Mouse (Mus musculus) forebrain, embryonic 16.5 days (tissue): ENCODE results near the gene Elmo1. TPM values are rescaled to one million over a fixed set of nuclear protein-coding genes. Genes with fewer than 3 reads are reported as not detected.

Experiments
- ATAC-seq: fragments of 200-750 bp; cut with Nextera tagmentation; 2 replicates; pipeline ENCODE4 v1.8.0; 2017; ENCODE audit warnings: mild to moderate bottlenecking, moderate library complexity
- H3K27ac ChIP-seq: fragments of 300-500 bp; sonication (generic); 2 replicates; pipeline ENCODE4 v1.5.1; 2014; ENCODE audit warnings: low read length, control low read depth
- H3K27me3 ChIP-seq: fragments of 300-500 bp; sonication (generic); replicated peaks from 2 replicates; pipeline ENCODE4 v1.6.1; 2014; ENCODE audit warnings: low read length; ENCODE audit not compliant: control insufficient read depth, insufficient read depth
- H3K36me3 ChIP-seq: fragments of 300-500 bp; sonication (generic); 2 replicates; pipeline ENCODE4 v1.6.1; 2014; ENCODE audit not compliant: control insufficient read depth, insufficient read depth
- H3K4me1 ChIP-seq: fragments of 300-500 bp; sonication (generic); replicated peaks from 2 replicates; pipeline ENCODE4 v1.6.1; 2014; ENCODE audit warnings: low read length; ENCODE audit not compliant: control insufficient read depth, insufficient read depth
- H3K4me2 ChIP-seq: fragments of 300-500 bp; sonication (generic); 2 replicates; pipeline ENCODE4 v1.6.1; 2014; ENCODE audit warnings: mild to moderate bottlenecking, low read length, control low read depth
- H3K4me3 ChIP-seq: fragments of 300-500 bp; sonication (generic); replicated peaks from 2 replicates; pipeline ENCODE4 v1.5.1; 2014; ENCODE audit warnings: mild to moderate bottlenecking, low read length, control low read depth
- H3K9ac ChIP-seq: fragments of 300-500 bp; sonication (generic); replicated peaks from 2 replicates; pipeline ENCODE4 v1.6.1; 2014; ENCODE audit warnings: low read depth, low read length, control low read depth
- H3K9me3 ChIP-seq: fragments of 300-500 bp; sonication (generic); 2 replicates; pipeline ENCODE4 v1.6.1; 2016; ENCODE audit warnings: low read length; ENCODE audit not compliant: control insufficient read depth
- WGBS: fragments of 180-500 bp; shearing (Covaris S2); extraction: QIAGEN DNeasy Blood & Tissue Kit; methylation state at CpG from one replicate; pipeline ENCODE4 v1.1.7; 2014; 5-methylcytosine and 5-hydroxymethylcytosine counted together
- polyA plus RNA-seq: library from polyadenylated mRNA; unstranded; fragments of >200 nt; fragmentation: Nextera tagmentation; extraction: Ambion mirVana; gene quantifications from 2 replicates; pipeline ENCODE4 v1.2.1, GENCODE M21; 2015

The Elmo1 gene
- polyA plus RNA-seq, 1 experiment from 2014 or later = 42.4 TPM

DNA sequence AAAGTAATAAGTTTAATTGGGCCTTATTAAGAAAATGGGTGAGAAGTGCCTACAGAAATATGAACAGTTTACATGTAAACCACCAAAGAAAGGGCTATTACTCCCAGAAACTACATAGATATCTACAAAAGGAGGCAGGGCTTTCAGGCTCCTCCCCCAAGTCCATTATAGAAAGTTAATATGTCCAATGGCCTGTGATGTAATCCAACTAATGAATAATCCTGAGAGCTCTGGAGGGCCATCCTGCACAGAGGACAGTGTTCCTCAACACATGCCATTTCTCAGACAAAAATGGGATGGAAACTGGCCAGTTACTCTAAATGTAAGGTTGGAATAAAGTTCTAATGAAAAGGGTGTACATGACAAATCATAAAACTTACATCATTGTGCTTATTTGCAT is 373.8 kb downstream of the Elmo1 start:
- no peaks in the 10 kb centered on the region for H3K4me1 ChIP-seq

GRCm38 (mm10) chr13:20467381-20467780 is 377.0 kb downstream of the Elmo1 start:
- WGBS = 73% methylated on average over 1 of the region's 1 CpGs
- Histone ChIP-seq H3K27me3 (no peaks in the 10 kb centered on the region), H3K36me3 (no peaks in the 10 kb centered on the region), H3K4me1 (peaks cover 7% of the 10 kb centered on the region), H3K4me3 (no peak overlapping the region), H3K9me3 (no peaks in the 10 kb centered on the region), H3K27ac (no peak overlapping the region), H3K9ac (no peak overlapping the region), H3K4me2 (no peak overlapping the region)
- ATAC-seq = no peak

More for the DNA sequence above, 373.8 kb downstream of the Elmo1 start:
- Histone ChIP-seq H3K27me3 (no peaks in the 10 kb centered on the region), H3K27ac (no peak overlapping the region), H3K4me3 (no peak overlapping the region), H3K4me2 (no peak overlapping the region), H3K9ac (no peak overlapping the region), H3K9me3 (no peaks in the 10 kb centered on the region), H3K36me3 (no peaks in the 10 kb centered on the region)
- no peak for ATAC-seq

DNA sequence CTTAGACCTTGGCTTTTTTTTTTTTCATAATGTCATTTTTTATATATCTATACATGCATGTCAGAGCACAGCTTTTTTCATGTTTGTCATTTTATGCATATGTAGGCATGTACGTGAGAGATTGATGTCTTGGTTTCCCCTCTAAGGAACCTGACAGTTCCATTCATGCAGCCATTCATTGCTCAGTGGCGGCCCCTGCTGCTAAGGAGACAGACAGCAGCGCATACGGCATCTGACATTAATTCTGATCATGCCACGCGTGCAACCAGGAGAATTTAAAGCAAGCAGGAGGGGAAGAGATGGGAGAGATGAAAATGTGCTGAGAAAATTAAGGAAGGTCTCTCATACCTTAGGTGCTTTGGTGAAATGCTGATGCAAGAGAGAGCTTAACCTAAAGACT is 381.3 kb downstream of the Elmo1 start:
- Histone ChIP-seq H3K9ac (peak overlapping the region; percentile 20), H3K4me3 (peak overlapping the region; percentile 57), H3K9me3 (no peaks in the 10 kb centered on the region), H3K27me3 (no peaks in the 10 kb centered on the region), H3K4me2 (peak overlapping the region; percentile 79), H3K27ac (peak overlapping the region; percentile 91), H3K36me3 (no peaks in the 10 kb centered on the region), H3K4me1 (peaks cover 25% of the 10 kb centered on the region)
- WGBS = under 1% methylated on average over 6 of the region's 6 CpGs
- ATAC-seq = peak; percentile 48

GRCm38 (mm10) chr13:20472301-20472831 is 382.0 kb downstream of the Elmo1 start:
- peak; percentile 81 for ATAC-seq
- peak overlapping the region; percentile 57 for H3K4me3 ChIP-seq
- peaks cover 25% of the 10 kb centered on the region for H3K4me1 ChIP-seq
- peak overlapping the region; percentile 91 for H3K27ac ChIP-seq
- no peaks in the 10 kb centered on the region for H3K36me3 ChIP-seq
- no peaks in the 10 kb centered on the region for H3K27me3 ChIP-seq
- H3K4me2 ChIP-seq = peak overlapping the region; percentile 79
- peak overlapping the region; percentile 20 for H3K9ac ChIP-seq
- H3K9me3 ChIP-seq = no peaks in the 10 kb centered on the region
- WGBS = 15% methylated on average over 10 of the region's 10 CpGs

DNA sequence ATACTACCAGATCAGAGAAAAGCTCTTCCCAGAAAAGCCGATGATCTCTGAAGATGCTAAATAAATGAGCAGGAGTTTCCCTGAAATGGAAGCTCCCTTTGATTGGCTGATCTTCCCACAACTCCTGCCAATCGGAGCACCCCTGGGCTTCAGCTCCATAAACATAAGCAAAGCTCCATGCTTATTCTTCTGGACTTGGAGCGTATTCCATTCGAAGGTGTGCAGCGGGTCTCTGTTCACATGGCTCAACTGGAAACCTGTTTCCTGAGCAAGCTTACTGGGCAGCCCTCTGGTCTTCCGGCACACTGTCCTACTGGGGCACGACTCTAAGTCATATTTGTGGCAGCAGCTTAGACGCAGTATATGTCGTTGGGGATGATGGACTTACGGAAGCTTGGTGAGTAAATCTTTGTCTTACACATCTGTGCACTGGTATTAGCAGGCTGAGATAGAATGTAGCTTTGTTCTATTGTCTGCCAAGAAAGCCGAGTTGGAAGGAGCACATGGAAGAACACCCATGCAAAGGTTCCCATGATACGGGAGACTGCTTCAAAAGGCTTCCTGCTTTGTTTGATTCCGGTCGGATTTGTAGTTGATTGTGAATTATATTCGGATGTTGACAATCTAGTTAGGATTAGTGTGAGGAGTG is 382.6 kb downstream of the Elmo1 start:
- Histone ChIP-seq H3K4me2 (peak overlapping the region; percentile 79), H3K9ac (peak overlapping the region; percentile 63), H3K4me1 (peaks cover 25% of the 10 kb centered on the region), H3K36me3 (no peaks in the 10 kb centered on the region), H3K27me3 (no peaks in the 10 kb centered on the region), H3K9me3 (no peaks in the 10 kb centered on the region), H3K27ac (peak overlapping the region; percentile 91), H3K4me3 (peak overlapping the region; percentile 57)
- ATAC-seq = peak; percentile 88
- WGBS = 28% methylated on average over 15 of the region's 15 CpGs

- Histone ChIP-seq H3K27me3 (no peaks in the 10 kb centered on the region), H3K4me2 (peak overlapping the region; percentile 79), H3K36me3 (no peaks in the 10 kb centered on the region), H3K4me3 (peak overlapping the region; percentile 57), H3K27ac (peak overlapping the region; percentile 91), H3K9me3 (no peaks in the 10 kb centered on the region), H3K9ac (peak overlapping the region; percentile 63), H3K4me1 (peaks cover 25% of the 10 kb centered on the region)
- no peak for ATAC-seq
- 46% methylated on average over 7 of the region's 7 CpGs for WGBS
Measured at GRCm38 (mm10) chr13:20473641-20474078, 383.3 kb downstream of the Elmo1 start.

GRCm38 (mm10) chr13:20474600-20474999 is 384.2 kb downstream of the Elmo1 start:
- Histone ChIP-seq H3K27ac (peak overlapping the region; percentile 91), H3K4me1 (peaks cover 25% of the 10 kb centered on the region), H3K4me3 (peak overlapping the region; percentile 57), H3K27me3 (no peaks in the 10 kb centered on the region), H3K36me3 (no peaks in the 10 kb centered on the region), H3K4me2 (peak overlapping the region; percentile 79), H3K9me3 (no peaks in the 10 kb centered on the region), H3K9ac (peak overlapping the region; percentile 63)
- no peak for ATAC-seq
- 88% methylated on average over 4 of the region's 4 CpGs for WGBS

DNA sequence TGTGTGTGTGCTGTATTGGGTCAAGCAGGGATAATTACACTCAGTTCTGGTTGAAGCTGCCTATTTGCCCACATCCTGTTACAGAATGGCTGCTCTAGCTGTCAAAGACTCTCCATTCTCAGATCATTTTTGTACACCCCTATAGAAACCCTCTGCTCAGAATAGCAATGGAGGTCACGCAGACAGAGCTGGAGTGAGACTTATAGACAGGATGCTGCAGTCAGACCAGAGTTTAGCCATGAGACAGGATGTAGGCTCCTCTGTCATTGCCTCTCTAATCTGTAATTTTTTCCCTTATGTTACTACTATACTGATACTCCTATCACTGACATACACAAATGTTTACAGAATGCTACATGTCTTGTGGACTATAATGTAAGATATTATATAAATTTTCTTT is 391.4 kb downstream of the Elmo1 start:
- no peak overlapping the region for H3K9ac ChIP-seq

GRCm38 (mm10) chr13:20489110-20489509 is 398.7 kb downstream of the Elmo1 start:
- Histone ChIP-seq H3K9ac (no peak overlapping the region), H3K4me2 (no peak overlapping the region), H3K27ac (no peak overlapping the region), H3K9me3 (no peaks in the 10 kb centered on the region), H3K4me3 (no peak overlapping the region), H3K4me1 (peaks cover 3% of the 10 kb centered on the region; the same call in 1 of the 2 replicates), H3K27me3 (no peaks in the 10 kb centered on the region), H3K36me3 (no peaks in the 10 kb centered on the region)
- ATAC-seq = 0 out of 2 replicates have a peak, but pooled peaks have one; percentile 37
- WGBS = 68% methylated on average over 3 of the region's 3 CpGs

More for the DNA sequence above, 391.4 kb downstream of the Elmo1 start:
- no peak overlapping the region for H3K4me2 ChIP-seq
- 78% methylated on average over 1 of the region's 1 CpGs for WGBS
- ATAC-seq = no peak
- H3K36me3 ChIP-seq = no peaks in the 10 kb centered on the region
- no peaks in the 10 kb centered on the region for H3K9me3 ChIP-seq
- H3K4me1 ChIP-seq = peaks cover 6% of the 10 kb centered on the region; the same call in 1 of the 2 replicates
- H3K27ac ChIP-seq = no peak overlapping the region
- H3K27me3 ChIP-seq = no peaks in the 10 kb centered on the region
- no peak overlapping the region for H3K4me3 ChIP-seq
